Mouse (Mus musculus): Measurements from ENCODE around the gene Gm20517.

DNA sequence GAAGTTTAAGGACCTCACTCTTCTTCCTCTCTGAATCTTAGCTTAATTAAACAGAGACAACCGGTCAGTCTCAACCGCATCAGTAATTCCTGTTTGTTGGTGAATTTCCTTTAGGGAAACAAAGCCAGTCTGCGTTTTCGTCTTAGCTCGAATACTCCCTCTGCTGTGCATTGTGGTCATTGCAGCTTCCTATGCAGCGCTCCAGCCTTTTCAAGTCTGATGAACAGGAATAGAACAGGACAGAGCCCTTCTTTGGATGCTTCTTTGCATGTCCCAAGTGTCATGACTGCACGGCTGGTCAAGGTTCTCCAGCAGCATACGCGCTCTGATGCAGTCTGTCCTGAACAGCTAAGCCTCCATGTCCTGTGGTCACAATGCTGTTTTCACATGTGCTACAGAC lies 65.2 kb downstream of the Gm20517 start:
- peak; percentile 89 for TF ChIP-seq CTCF (IDR thresholded peaks at IDR 0.05; ENCODE audit: extremely low read depth, insufficient read depth, low read length)
- TF ChIP-seq POLR2A (IDR thresholded peaks at IDR 0.05; ENCODE audit: extremely low read depth, insufficient read depth, low read length), result no peak

Measured in cortical plate, adult 2 months (tissue).